Mouse (Mus musculus) mesoderm, embryonic 11.5 days (tissue): ENCODE measurements around the gene Pofut2.
A peak's percentile ranks its signal among the peaks of the same experiment; 100 is the strongest.

ENCODE experiments used
- DNase-seq: peaks from one replicate; pipeline ENCODE4 v3.0.0-alpha.2; 2012; ENCODE audit warnings: low read depth, low spot score

Pofut2 gene

GRCm38 (mm10) chr10:77258704-77259621 is at the start of gene Pofut2:
Gene Pofut2, plus strand, starts transcription at chr10:77259218.
- peak; percentile 99 for DNase-seq

- DNase-seq = no peak
Observed at GRCm38 (mm10) chr10:77209261-77209660, 49.8 kb upstream of the Pofut2 start.

DNA sequence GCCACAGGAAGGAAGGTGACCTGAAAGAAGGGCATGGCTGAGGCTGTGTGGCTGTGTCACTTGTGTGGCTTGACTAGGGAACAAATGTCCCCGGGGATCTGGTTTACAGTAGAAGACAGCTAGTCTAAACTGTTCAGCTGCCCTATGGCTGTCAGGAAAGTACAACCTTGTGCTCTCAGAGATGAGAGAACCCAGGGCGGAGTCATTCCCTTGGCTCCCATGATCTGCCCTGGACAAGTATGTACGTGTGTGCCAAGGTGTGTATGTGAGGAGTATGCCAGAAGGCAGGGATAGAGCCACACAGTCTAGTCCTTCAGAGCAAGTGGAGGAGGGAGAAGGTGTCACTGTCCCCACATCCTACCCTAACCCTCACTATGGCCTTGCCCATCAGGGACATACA is 48.4 kb upstream of the Pofut2 start:
- no peak for DNase-seq

GRCm38 (mm10) chr10:77211116-77211570 is 47.9 kb upstream of the Pofut2 start:
- DNase-seq = no peak

DNA sequence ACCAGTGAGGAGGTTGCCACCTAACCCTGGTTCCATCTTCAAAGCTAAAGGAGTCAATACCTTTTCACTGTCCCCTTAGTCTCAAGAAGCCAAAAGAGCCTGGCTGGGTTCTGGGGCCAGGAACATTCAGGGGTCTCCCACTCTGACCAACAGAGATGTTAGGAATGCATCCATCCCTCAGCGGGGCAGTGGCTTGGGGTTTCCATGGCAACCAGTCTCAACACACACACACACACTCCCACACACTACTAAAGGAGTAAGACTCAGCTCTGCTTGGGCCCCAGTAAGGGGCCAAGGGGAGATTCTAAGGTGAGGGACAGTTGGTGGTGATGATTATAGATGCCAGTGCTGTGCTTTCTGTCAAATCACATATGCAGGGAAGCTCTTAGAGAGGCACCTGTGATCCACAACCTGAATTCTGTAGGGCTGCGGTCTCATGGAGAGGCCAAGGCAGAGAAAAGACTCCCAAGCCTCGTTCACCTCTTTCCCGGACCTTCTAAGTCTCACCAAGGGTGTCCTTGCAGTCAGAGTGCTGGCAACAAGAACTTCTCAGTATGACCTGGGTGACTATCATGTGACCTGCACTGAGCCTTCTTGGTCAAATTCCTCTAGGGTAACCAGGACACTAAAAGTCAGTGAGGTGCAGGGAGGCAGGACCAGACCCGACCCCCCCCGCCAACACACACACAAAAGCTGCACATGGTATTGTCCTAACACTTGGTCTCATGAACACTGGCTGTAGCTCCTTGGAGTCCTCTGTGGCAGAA is 46.5 kb upstream of the Pofut2 start:
- DNase-seq = no peak

DNA sequence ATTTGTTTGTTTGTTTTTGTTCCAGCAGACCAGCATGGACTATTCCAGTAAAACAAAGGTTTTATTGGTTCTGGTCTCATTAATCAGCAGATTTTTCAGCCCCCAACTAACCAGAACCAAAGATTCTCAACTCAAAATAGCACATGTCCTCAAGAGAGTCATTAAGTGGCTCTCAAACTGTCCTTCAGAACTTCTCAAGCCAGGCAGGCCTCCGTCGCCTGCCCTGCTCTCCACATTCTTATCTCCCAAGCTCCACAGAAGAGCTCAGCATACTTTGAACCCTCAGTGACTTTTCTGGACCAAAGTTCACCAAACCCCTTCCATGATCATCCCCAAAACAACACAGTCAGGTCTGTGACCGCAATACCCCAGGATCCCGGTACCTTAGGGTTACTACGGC is 45.5 kb upstream of the Pofut2 start:
- DNase-seq = no peak

GRCm38 (mm10) chr10:77214586-77214985 is 44.4 kb upstream of the Pofut2 start:
- DNase-seq = no peak

DNA sequence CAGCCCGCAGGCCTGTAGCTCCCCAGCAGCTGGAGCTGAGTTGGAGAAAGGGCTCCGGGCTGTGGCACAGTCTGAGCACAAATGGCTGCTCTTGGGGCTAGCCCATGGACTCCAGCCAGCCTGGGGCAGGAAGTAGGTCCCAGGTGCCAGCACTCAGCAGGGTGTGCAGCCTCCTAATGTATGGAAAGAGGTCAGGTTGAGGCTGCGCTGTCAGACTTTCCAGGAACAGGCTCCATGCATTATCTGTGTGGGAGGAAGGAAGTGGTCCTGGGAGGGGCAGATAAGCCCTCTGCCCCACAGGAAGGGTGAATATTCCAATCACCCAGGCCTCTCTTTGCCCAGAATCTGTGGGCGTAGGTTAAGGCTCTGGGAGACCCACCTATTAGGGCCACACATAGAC is 43.4 kb upstream of the Pofut2 start:
- no peak for DNase-seq

DNA sequence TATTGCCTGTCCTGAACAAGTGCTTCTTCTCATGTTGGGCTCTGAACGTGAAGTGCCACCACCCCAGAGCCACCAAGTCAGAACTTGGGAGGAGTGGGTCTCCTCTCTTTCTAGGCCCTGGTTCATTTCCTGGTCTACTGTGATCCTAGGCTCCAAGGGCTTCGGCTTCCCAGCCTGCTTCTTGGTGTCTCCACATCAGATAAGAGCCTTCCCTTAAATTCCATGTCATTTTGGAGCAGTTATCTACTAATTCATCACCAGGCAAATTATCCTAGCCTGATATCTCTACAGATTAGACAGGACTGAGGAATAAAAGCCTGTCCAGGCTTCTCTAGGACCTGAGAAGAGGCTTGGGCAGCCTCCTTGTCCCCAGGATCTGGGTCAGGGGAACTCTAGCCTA is 42.7 kb upstream of the Pofut2 start:
- no peak for DNase-seq

DNA sequence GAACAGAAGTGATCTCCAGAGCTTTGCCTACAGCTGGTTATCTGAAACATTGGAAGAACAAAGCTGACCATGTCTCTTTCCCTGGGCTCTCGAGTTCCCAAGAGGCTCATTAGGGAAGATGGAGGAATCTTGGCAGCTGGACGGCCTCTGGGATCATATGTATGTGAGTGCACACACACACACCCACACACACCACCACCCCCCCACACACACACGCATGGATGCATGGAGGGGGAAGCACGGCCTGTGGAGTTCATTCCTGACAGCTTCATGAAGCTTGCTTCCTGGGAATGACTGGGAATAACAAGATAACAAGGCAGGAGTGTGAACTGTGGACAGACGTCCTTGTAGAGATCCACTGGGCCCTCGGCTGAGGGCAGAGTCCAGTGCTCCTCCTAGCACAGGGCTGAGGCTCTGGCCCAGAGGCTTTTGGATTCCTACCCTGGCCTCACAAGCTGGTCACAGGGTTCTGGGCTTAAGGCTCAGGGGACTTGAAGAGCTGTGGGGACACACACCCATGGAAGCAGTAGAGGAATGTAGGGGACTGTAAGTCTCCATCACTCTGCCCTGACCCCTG is 41.8 kb upstream of the Pofut2 start:
- DNase-seq = no peak

DNA sequence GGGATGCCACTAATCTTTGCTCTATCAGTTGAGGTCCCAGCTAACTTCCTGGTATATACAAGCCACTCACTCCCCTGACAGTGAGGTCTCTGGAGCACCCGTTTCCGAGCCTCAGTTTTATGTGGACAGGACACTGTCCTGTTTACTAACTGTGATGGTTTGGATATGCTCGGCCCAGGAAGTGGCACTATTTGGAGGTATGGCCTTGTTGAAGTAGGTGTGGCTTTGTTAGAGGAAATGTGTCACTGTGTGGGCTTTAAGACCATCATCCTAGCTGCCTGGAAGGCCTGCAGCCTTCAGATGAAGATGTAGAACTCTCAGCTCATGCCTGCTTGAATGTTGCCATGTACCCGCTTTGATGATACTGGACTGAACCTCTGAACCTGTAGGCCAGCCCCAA is 41.0 kb upstream of the Pofut2 start:
- DNase-seq = no peak

GRCm38 (mm10) chr10:77219411-77220025 is 39.5 kb upstream of the Pofut2 start:
- DNase-seq = no peak

DNA sequence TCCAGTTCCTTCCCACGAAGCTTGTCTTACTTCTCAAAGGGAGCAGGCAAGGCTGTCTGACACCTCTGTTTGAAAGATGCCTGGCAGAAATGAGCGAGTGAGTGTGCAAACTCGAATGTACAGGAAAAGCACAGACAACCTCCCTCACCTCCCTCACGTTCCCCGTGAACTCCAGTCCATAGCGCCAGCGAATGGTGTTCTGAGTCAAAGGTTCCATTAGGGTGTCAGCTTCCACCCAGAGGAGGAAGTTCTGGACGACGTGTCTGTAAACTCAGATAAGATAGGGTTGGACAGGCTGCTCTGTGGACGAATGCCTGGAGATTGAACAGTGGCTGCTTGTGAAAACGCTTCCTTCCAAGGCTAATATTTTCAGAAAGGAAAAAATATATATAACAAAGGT is 37.9 kb upstream of the Pofut2 start:
- DNase-seq = no peak

DNA sequence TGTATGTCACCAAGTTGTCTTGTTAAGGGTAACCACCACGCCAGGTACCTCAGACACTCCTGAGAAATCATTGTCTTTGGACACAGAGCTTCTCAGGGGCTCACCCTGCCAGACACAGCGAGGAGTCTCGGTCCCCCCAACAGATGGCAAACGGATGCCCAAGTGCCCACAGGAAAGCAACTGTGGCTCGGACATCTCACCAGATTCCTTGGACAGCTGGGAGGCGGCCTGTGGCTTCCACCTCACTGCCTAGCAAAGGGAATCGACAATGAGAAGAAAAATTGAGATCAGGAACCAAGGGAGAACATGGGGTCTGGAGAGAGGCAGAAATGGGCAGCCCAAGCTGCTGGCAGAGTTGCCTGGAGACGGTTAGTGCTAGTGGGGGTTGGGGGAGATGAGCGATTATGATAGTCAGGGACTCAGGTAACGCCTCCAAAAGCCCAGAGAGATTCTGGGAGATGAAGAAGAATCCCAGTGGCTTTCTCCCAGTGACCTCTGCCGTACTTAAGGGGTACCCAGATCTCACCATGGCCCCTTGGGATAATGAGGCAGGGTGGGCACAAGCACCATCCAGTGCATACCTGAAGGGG is 36.0 kb upstream of the Pofut2 start:
- DNase-seq = no peak

- DNase-seq = no peak
Observed at GRCm38 (mm10) chr10:77224390-77224789, 34.6 kb upstream of the Pofut2 start.

DNA sequence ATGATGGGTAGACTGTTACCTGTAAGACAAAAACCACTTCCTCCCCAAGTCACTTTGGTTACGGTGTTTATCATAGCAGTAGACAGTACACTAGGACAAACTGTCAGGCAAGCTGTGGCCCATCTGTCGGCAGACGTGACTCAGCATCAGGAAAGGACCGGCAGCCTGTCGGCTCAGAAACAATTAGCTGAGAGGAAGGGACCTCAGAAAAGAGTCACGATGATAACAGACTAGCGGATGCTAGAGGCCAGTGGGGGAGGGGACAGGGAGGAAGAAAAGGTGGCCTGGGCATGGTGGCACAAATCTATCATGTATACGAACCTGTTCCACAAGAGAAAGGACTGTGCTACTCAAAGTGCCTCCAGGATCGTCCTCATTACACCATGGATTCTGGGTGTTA is 33.6 kb upstream of the Pofut2 start:
- DNase-seq = no peak

DNA sequence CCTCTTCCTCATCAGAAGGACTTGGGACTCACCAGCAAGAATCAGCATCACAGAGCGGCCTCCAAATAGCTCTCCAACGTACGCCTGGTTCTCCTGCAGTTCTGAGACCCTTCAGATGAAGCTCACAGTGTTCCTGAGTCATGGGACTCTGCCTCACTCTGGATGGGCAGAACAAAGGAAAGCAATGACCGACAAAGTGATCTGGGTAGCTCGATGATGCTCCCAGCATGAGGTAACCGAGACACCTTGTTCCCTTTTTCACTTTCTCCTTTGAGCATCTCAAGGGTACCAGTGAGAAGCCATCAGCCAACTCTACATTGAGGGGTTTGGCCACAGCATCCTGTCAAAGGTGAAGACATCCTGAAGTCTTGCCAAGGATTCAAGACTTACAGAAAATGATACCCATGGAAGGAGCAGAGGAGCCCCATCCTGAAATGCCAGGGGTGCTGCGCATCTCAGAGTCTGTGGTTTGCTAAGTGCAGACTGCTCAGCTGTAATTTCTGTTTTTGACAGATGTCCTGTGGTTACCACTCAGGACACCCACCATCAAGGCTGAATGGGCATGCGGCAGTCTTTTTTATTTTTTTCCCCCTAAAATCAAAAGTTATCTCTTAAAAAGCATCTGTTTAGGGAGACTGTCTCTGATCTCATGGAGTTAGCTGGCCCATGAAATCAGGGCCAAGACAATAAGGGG is 32.9 kb upstream of the Pofut2 start:
- no peak for DNase-seq

- no peak for DNase-seq
Observed at GRCm38 (mm10) chr10:77226691-77227367, 32.2 kb upstream of the Pofut2 start.

DNA sequence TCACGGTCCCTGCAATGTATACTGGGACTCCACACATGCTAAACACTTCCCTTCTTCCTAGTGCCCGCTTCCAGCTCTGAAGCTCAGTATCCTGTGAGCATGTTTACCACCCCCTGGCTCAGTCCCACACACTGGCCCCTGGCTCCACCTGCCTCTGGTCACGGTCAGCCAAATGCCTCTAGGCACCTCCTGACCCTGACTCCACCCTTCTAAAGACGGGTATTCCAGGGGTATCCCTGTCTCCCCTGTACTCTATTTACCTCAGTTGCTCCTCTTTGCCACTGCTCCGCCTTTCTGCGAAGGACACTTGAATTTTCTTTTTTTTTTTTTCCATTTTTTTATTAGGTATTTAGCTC is 31.7 kb upstream of the Pofut2 start:
- no peak for DNase-seq
